Mouse (Mus musculus) urinary bladder, adult 2 months (tissue): Measurements from ENCODE around the gene Tchp. TPM values are rescaled to one million over a fixed set of nuclear protein-coding genes. Genes with fewer than 3 reads are reported as not detected.
A peak's percentile ranks its signal among the peaks of the same experiment; 100 is the strongest.

Experiments used
- DNase-seq: peaks from one replicate; pipeline ENCODE4 v3.0.0; 2022; ENCODE audit warnings: low spot score
- polyA plus RNA-seq: library from polyadenylated mRNA; depleted of rRNA; stranded (reverse); fragments of >200 nt; gene quantifications from 2 replicates; pipeline ENCODE4 v1.2.3, GENCODE M21; 2012; rRNA removed

Gene Tchp
- 24.0 and 24.4 TPM in 2 replicates for polyA plus RNA-seq

DNA sequence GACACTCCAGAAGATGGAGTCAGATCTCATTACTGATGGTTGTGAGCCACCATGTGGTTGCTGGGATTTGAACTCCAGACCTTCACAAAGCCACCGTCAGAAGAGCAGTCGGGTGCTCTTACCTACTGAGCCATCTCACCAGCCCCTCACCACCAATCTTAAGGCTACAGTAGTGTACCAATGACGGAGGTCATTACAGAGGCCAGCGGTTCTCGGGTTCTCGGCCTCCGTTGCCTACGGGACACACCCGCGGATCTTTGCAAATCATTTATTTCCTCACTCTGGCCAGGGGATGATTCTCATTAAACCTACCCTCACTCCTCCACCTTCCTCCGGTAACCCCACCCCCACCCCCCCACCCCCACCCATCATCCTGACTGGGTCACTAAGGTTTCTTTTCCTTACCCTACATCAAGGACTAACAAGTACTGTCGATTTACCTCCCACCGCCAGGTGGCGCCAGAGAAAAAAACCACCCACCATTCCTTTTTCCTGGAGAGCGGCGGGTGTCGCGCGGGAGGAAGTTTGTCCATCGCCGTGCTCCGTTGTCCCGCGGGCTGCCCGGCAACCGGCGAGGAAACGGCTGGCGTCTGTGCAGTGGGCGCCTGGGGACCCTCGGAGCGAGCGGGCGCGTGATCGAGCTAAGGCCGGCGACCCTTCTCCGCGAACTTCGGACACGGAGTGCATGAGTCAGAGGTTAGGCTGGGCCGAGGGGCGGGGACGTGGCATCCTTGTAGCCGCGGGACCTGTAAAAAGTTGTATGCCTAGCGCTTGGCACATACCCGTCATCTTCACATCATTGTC is at the start of gene Tchp:
TSS of gene Tchp (plus strand) at position 496 of the 804 bp plus-strand sequence.
- DNase-seq: peak; percentile 94

DNA sequence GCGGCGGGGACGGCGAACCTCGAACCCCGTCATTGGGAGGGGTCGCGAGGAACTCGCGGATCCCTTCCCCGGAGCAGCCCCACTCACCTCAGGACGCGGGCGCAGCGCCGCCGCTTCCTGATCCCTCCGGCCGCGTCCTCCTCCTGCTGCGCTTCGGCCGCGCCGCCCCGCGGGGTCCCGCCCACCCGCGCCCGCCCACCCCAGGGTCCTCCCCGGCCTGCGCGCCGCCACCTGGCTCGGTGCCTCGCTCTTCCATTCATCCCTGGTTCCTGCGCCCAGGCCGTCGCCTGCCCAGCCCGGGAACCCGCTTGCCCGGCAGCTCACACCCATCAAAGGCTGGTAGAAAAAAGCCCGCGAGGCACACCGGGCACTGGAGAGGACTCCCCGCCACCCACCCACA is 49.3 kb upstream of the Tchp start, which contains the start of gene Trpv4:
TSS of gene Trpv4 (minus strand) at position 167 of the 400 bp plus-strand sequence.
- no peak for DNase-seq

DNA sequence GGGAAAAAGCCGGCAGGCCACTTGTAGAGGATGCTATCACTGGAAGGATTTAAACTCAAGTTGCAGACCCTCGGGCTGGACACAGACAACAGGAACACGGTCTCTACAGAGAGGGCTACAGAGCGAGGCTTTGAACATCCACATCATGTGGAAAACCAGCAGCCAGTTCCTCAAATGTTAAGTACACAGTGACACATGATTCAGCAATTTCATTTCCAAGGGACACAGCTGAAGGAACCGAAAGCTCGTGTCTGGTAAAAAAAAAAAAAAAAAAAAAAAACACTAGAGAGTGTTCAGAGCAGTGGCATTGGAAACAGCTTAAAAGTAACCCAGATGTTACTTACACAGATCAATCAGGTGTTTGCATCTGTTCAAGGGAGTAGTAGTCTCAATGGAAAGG is 46.5 kb upstream of the Tchp start:
- DNase-seq: no peak

DNA sequence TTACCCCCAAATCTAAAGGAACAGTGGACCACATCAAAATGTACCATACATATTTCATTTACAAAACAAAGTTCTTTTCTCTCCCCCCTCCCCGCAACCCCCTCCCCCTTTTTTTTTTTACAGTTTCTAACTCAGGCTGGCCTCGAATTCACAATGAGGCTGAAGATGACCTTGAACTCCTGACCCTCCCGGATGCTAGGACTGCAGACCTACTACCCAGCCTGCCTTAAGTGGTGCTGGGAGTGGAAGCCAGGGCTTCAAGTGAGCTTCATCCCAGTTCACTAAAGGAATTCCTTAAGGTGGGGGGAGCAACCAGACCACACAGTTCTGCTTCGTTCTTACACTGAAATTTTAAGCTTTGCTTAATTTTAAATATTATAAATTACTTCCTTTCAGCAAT is 43.4 kb upstream of the Tchp start:
- DNase-seq: no peak

DNA sequence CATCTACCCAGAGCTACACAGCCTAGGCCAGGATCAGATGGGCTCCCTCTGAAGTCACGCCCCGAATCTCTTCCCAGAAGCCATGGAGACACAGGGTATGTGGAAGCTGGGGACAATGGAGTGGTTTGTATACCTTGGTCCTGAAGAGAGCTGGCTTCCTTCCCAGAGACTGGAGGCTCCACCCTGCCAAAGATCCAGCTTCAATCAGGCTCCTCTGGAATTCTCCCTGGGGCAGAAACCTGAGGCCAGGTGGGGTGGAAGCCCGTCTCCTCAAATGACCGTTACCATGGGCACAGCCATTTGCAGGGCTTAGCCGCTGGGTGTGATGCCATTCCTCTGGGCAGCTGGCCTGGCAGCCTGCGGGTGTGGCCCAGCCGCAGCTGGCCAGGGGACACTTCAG is 42.8 kb upstream of the Tchp start:
- no peak for DNase-seq

DNA sequence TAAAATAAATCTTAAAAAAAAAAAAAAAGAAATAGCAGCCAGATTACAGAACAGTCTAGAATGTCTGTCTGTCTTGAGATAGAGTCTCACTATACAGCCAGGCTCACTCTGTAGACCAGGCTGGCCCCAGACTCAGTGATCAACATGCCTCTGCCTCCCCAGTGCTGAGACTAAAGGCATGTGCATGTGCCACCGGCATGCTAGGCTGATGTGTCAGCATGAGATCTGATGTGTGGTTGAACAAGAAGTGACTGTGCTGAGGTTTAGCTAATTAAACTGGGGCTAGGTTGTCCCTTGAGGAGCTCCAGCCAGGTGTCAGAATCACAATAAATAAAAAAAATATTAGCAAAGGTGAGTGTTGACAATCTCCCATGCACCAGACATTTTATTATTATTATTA is 40.9 kb upstream of the Tchp start:
- DNase-seq: no peak

DNA sequence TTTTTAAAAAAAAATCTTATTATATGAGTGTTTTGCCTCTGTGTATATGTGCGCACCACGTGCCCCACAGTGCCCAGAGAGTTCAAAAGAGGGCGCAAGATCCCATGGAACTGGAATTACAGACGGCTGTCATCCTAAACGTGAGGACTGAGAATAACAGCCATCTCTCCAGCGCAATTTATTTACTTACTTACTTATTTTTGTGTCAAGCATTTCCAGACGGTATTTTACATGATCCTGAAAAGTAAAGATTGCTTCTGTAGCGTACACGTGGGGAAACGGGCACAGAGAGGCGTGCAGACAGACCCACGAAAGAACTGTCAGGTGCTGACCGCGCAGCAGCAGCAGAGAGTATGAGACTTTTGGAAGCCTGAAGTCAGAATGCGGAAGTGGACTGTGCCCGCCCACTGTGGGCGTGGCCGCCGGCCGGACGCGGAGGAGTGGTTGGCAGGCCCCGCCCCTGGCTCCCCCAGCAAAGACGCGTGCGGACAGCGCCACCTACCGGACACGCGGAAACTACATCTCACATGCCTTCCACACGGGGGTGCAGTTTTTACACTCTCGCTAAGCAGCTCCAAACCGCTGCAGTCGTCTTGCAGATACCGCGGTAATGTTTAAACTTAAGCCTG is 40.2 kb upstream of the Tchp start:
- DNase-seq: peak; percentile 100

DNA sequence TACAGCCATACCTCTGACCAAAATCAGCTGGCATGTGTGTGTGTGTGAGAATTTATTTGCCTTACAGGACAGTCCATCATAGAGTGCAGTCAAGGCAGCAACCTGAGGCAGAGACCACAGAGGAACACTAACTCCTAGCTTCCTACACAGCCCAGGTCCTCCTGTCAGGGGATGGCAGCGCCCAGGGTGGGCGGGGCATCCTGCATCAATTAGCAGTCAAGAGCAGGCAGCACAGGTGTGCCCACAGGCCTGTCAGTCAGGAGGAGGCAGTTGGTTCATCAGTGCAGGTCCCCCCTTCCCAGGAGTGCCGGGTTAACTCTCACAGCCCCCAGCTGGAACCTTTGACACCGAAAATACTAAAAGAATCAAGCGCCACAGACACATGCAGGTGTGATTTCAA is 38.5 kb upstream of the Tchp start:
- DNase-seq: no peak

DNA sequence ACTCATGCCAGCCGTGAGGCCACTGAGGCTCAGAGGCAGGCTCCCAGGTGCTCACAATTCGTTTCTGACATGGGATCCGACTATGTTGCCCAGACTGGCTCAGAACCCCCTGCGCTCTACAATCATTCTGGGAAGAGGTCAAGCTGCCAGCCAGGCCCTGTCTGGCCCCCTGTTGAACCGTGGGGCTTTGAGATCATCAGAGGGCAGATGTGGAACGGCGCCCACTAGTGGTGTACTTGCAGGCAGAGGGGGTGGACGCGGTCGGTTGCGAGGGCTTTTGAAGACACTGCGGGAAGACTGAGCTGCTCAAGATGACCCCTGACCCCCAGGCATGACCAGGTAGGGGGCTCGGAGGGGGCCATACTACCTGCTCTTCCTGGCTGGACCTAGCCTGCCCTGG is 34.4 kb upstream of the Tchp start:
- no peak for DNase-seq

DNA sequence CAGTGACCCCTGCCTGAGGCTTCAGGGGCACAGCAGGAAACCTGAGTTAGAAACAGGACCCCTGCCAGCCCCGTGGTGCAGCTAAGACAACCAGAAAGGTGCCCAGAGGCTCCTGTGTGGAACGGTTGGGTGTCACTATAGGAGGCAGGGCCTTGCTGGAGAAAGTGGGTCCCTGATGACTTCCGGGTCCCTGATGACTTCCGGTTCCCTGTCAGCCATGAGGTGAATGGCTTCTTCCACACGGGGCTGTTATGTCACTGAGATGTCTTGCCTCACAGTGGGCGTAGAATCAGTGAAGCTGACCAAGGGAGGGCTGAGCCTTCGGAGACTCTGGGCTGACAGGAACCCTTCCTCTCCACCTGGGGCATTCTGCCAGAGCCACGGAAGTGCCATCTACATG is 33.0 kb upstream of the Tchp start:
- DNase-seq: no peak

DNA sequence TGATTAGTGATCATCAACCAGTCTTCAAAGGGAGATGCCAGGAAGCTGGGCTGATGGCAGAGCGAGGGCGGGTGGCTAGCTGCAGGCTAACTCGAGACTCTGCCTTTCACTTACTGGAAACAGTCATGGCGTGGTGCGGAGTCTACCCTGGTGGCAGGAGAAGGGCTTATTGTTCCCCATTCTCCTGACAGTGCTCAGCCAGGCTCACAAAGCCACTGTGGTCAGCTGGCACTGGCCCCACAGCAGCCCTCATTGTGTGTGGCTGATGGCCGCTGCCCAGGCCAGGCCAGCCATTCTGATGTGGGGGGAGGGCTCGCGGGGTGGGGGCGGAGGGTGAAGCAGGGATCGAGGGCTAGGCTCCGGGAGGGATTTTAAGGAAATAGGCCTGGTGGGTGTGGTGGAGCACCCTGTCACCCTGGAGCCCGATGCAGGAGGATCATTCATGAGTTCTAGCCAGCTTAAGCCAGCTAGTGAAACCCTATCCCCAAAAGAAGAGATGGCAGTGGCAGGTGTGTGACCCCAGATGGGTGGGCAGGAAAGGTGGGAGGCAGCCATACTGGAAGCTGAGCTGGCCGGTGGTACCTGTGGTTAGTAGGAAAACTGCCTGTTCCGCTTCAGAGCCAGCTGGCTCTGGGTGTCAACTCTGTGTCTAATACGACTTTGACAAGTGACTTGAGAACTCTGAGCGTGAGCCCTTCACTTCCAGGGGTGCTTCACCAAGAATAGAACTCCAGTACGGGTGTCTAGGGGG is 27.5 kb upstream of the Tchp start:
- DNase-seq: no peak

DNA sequence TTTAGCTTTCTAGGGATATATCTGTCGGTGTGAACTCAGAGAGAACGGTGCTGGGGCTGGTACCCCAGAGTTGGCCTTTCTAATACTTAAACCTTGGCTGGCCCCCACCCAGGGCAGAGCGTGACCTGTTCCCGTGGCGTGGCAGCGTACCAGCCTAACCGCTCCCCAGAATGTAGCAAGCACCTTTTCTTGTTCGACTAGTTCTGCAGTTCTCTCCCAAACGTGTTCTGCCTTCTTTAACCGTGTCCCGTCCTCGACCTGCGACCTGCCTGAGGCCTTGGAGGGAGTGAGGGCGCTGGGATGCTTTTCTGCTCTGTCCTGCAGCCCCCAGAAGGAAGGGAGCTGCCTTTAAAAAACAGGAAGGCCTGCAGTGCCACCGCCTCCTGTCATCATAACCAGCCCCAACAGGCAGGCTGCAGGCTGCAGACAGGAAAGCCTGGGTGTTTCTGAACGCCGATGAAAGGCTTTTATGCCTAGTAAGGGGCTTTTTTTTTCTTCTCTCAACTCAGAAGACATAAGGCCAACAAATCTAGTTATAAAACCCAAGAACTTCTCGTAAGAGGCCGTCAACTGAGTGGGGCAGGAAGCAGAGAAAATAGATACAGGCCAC is 26.8 kb upstream of the Tchp start:
- DNase-seq: no peak

DNA sequence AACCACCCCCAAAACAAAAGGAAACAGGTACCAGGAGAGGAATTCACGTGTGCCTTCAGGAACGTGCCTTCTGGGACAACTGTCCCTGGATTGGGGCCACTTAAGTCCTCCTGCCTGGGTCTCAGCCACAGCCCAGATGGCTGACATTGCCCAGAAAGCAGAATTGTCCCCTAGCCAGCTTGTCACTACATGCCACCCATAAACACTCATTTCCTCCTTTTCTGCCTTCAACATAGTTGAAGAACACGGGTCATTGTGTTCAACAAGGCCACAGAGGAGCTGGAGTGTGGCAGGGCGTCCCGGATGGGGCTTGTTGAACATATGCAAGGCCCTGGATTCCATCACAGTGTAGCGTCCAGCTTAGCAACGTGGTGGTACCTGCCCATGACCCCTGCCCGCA is 25.8 kb upstream of the Tchp start:
- no peak for DNase-seq

DNA sequence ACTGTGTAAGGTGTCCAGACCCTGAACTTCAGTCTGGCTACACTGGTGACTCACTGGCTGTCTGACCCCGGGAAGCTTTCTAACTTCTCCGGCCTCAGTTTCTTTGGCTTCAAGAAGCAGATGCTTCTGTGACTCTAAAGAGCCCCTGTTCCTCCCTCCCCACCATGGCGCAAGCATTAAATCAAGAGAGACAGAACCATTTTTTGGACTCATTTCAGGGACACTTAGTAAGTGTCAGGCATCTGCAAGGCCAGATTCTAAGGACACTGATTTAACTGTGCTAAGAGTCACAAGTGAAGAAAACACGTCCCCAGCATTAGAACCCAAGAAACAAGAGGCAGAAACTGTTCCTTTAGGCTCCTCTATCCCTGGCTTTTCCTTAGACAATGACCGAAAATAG is 21.6 kb upstream of the Tchp start:
- DNase-seq: no peak

DNA sequence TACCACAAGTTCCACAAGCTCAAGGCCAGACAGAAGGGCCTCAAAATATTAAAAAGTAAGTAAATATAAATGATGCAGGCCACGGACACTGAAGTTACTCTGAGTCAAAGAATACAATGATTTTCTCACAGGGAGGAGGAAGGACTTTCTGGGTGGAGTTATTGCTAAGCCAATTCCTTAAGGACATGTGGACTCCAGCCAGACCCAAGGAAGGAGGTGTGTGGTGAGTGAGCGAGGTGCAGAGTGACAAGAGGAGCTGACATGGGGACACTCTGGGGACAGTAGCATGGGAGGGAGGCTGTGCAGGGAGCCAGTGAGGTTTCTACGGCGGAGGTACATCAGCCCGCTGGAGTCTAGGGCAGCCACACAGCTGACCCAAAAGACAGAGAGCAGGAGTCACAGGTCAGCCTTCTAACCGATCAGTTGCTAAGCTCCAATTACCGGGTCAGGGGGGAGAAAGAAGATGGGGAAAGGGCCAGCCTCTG is 20.8 kb upstream of the Tchp start:
- DNase-seq: no peak

DNA sequence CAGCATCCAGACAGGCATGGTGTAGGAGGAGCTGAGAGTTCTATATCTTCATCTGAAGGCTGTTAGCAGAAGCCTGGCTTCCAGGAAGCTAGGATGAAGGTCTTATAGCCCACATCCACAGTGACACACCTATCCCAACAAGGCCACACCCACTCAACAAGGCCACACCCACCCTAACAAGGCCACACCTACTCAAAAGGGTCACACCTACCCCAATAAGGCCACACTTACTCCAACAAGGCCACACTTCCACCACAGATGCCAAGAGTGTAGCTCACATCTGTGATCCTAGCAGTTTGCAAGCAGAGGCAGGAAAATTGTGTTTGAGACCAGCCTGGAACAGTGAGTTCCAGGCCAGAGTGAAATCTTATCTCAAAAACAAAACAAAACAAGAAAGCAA is 19.7 kb upstream of the Tchp start:
- DNase-seq: no peak

DNA sequence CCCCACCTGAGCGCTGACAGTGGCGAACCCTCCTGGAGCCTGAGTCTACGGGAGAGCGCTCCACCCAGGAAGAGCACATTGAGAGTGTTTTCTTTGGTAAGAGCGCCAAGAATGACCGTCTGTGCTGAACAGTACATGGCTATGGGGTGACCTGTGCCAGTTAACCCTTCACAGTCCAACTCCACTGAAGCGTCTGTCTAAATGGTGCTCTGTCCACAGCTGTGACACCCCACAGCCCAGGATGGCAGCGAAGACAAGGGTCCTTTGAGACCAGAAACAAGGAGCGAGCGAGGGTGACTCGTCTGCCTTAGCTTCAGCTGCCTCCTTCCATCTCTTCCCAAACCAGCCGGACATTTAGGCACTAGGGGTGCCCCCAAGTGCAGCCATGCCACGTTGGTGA is 18.9 kb upstream of the Tchp start:
- DNase-seq: no peak

DNA sequence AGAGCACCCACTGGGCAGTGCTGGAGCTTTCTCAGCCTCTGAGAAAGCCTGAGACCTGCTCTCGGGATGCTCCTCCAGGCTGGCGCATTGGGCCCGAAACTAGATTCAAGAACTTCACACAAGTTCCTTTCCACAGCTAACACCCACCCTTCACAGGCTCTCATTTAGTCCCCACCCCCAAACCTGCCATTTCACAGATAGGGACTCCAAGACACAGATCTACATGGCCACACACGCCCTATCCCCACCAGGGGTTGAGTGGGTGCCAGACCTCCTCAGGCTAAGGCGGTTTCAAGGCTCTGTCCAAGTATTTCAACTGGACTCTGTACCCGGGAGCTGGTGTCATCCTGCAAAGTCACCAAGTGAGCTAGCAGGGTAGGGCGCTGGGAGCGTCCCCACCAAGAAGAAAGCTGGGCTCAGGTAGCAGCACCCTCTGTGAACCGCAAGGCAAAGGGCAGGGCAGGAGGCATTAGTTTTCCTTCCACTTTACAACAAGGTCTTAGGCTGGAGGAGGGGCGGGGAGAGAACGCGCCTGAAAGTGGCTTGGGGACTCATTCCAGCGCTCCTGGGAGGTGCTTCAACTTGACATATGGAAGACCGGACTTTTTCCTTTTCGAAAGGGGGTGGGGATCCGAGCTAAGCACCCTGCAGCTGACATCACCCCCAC is 17.7 kb upstream of the Tchp start:
- DNase-seq: no peak

DNA sequence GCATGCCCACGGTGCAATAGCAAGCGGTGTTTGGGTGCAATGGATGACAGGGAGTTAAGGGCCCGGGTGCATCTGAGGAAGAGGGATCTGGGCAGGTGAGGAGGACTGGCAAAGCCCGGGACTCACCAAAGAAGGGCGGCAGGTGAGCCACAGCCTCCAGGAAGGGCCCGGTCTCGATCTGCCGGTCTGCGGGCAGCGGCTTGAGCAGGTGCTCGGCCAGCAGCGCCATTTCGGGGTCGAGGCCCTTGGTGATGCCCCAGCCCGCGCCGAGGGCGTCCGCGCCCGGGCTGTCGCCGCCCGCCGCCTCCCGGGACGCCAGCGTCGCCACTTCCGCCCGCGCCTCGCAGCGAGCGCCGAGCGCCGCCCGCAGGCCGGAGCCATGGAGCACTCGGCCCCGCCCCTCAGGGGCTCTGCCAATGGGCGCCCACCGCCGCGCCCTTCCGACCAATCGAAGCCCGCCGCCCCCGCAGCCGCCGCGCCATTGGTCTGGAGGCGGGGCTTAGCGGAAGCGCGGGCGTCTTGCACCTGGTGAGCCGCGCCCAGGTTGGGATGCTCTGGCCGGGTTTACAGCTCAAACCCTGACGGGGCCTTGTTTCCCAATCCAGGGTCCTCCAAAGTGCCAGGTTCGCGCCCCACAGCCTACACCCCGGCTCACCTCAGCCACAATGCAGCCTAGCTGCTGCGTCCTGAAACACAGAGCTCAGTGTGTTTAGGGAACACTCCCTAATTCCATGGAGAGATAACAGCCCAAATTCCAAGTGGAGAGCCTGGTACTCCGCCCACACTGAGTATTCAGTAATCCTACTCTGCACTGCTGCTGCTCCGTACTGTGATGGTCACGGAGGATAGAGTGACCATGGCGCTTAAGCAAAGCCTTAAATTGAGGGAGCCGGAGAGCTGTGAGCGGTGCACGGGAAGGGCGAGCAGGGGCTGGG is 16.7 kb upstream of the Tchp start, which contains the start of gene Gltp:
TSS of gene Gltp (minus strand) at position 352 of the 935 bp plus-strand sequence.
- DNase-seq: peak; percentile 88

DNA sequence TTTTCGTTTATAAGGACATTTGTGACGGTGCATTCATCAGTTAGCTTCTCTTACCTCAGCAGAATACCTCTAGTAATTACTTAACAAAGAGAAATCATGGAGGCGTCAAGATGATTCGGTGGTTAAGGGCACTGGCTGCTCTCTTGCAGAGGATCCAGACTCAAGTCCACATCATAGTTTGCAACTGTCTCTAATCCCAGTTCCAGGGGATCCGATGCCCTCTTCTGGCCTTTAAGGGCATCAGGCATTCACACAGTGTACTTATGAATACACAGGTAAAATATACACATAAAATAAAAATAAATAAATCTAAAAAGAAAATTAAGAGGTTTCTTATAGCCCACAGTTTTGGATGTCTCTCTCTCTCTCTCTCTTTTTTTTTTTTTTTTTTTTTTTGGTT is 11.8 kb upstream of the Tchp start:
- no peak for DNase-seq
